ENCODE assay signal across 25 mouse cellular contexts in genomic region chr12:78801836-78802235, GRCm38 (mm10).
"Had no signal": no experiment of that assay in that cellular context is flagged by ENCODE, and none has a peak within 500 bp of the region (broad histone marks: within the 10 kb centered on the region; RNA-seq: fewer than 3 reads in every experiment).

No protein-coding gene starts in this region.

- H3K9ac ChIP-seq: heart, embryonic 12.5 days; hindbrain, embryonic 12.5 days; hindbrain, embryonic 14.5 days; intestine, embryonic 15.5 days; limb, embryonic 13.5 days; limb, embryonic 15.5 days; liver, embryonic 12.5 days had no signal

- H3K27me3 ChIP-seq: heart, embryonic 12.5 days; hindbrain, embryonic 12.5 days; intestine, embryonic 15.5 days; limb, embryonic 13.5 days; limb, embryonic 15.5 days; liver, embryonic 12.5 days had no signal

- H3K9me3 ChIP-seq: heart, embryonic 10.5 days; heart, embryonic 12.5 days; hindbrain, embryonic 10.5 days; hindbrain, embryonic 12.5 days; intestine, embryonic 15.5 days; limb, embryonic 13.5 days; limb, embryonic 15.5 days; liver, embryonic 12.5 days had no signal

- H3K36me3 ChIP-seq: intestine, embryonic 15.5 days had no signal

- H3K4me3 ChIP-seq: heart, embryonic 10.5 days; heart, embryonic 12.5 days; hindbrain, embryonic 10.5 days; hindbrain, embryonic 12.5 days; intestine, embryonic 15.5 days; limb, embryonic 13.5 days; limb, embryonic 15.5 days; liver, embryonic 12.5 days had no signal

- H3K4me1 ChIP-seq: heart, embryonic 10.5 days; hindbrain, embryonic 10.5 days; hindbrain, embryonic 12.5 days; intestine, embryonic 15.5 days; limb, embryonic 13.5 days; limb, embryonic 15.5 days; liver, embryonic 12.5 days had no signal

- H3K27ac ChIP-seq: heart, embryonic 10.5 days; hindbrain, embryonic 10.5 days; hindbrain, embryonic 12.5 days; hindbrain, embryonic 14.5 days; intestine, embryonic 15.5 days; limb, embryonic 13.5 days; limb, embryonic 15.5 days; liver, embryonic 12.5 days had no signal

- ATAC-seq: hindbrain, embryonic 16.5 days; inflammation-experienced regulatory T-cells, adult 6 months; intestine, embryonic 15.5 days; intestine, postnatal 0 days; liver, embryonic 12.5 days had no signal

- DNase-seq: gastrocnemius, postnatal 14 days; gastrocnemius, postnatal 36 days; heart, adult 18-20 months; heart, postnatal 10 days; heart, postnatal 4 days; kidney, adult 18-20 months; kidney, adult 8-10 months; kidney, postnatal 10 days; kidney, postnatal 25 days; kidney, postnatal 4 days; layer of hippocampus, adult 9-11 months; layer of hippocampus, postnatal 36 days; left cerebral cortex, postnatal 4 days had no signal
